Mouse (Mus musculus): ENCODE data around the gene Mib2. TPM values are rescaled to one million over a fixed set of nuclear protein-coding genes. Genes with fewer than 3 reads are reported as not detected.

Mib2 gene
- 74.7 TPM for polyA plus RNA-seq (2015; fragmentation: Illumina TruSeq; extraction: RNeasy Lipid Tissue Mini Kit (QIAGEN cat#74804); ENCODE audit: low read depth, low replicate concordance)

DNA sequence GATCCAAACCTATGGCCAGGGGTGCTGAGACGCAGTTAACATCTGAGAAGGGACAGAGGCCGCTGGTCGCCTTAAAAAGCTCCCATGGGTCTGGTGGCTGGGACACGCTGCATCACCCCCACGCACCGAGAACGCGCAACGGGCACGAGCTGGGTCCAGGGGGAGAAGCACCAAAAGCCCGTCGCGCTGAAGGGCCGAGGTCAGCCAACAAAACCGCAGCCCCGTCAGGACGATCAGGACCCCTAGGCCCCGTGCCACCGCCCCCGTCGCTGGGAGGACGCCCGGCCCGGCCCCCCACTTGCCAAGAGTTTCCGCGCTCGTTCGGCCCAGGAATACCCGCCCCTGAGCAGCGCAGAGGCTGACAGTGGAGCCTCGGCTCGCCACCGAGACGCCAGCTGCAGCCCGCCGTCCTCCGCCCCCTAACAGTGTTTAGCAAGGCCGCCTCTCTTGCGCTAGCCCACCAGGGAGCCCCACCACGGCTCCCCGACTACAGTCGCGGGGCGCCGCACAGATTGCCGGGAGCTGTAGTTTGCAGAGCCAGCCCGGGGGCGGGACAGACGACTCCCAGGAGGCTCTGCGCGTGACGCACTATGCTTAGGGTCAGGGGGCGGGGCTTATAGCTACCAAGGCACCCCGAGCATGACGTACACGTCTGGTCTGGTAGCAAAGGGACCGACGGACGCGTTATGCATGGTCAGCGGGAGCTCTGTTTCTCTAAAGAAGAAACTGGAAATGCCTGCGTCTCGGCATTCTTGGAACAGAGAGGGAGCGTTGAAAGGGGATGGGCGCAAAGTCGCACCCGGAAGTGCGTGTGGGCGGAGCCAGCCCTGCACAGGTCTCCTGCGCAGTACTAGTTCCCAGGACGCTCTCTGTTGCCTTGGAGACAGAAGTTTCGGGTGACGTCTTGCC lies at the start of gene Mib2:
TSS of gene Mib2 (minus strand) at position 510 of the 909 bp plus-strand sequence.

DNA sequence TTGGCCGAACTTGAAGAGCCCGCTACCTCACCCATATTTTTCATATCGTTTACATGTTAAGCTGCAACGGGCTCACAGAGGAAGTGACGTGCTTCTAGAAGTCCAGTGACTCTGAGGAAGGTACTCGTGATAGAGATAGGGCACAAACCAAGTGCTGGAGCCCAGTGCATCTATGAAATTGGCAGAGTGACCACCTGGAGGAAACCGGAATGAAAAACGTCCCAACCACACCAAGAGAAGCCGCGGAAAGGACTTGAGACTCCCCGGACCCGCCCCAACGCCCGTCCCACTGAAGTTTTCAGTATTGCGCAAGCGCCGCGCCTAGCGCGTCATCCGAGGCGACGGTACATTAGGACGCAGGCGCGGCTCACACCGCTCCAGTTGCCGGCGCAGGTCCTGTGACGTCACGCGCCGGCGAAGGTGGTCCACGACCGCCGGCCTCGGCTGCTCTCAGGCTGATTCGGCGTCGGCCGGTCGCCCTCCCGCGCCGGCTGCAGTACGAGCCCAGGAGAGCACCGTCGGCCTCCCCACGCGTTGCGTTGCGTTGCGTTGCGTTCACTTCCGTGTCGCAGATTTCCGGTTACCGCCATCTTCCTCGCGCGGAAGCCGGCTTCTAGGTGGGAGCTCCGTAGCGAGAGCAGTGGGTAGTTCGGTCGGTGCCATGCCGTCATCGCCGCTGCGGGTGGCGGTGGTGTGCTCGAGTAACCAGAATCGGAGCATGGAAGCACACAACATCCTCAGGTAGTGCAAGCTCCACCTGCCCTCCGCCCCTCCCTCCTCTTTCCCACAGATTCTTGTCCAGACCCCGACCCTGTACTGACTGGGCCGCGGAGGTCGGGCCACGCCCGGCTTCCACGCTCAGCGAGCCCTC lies 36.0 kb upstream of the Mib2 start, which contains the start of gene Ssu72:
TSS of gene Ssu72 (plus strand) at position 80 of the 871 bp plus-strand sequence.

DNA sequence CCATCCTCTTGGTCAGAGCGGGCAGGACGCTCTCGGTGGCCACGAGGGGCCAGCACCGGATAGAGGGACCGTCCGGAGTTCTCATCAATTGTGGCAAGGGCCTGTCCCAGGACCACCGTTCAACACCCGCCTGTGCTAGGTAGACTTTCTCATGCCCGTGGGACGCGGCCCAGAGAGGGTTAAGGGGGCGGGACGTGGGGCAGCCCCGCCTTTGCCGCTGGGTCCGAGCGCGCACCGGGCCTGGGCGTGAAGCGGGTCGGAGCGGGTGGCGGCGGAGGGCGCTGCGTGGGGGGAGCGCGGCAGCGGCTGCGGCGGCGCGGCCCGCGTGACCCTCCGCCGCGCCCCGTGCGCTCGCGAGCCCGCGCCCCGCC lies 25.1 kb upstream of the Mib2 start, which contains the start of gene Fndc10:
TSS of gene Fndc10 (plus strand) at position 232 of the 371 bp plus-strand sequence.

DNA sequence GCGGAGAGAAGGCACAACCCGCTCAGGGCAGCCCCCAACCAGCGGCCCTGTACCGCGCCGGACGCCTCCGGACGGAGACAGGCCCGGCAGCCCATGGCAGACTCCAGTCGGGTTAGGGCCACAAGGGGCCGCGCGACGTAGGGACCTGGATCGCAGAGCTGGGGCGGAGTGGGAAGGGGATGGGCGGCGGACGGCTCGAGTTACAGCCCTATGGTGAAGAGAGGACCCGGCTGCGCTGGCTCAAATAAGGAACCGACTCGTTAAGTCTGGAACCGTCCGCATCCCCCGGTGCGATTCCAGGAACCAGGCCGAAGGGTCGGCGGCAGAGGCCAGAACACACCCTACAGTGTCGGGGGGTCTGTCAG lies 15.9 kb downstream of the Mib2 start, which contains the start of gene Mmp23:
TSS of gene Mmp23 (minus strand) at position 299 of the 365 bp plus-strand sequence.

DNA sequence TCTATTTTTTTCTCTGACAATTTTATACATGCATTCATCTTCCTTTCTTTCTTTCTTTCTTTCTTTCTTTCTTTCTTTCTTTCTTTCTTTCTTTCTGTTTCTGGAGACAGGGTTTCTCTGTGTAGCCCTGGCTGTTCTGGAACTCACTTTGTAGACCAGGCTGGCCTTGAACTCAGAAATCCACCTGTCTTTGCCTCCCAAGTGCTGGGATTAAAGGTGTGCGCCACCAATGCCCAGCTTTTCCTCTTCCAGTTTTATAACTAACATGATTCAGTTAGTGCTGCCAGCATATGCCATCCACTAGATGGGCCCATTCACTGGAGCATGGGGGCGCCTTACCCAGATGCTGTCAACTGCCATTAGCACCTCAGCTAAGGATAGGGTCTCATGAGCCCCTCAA lies 23.7 kb downstream of the Mib2 start, which contains the start of gene Gm10563:
TSS of gene Gm10563 (minus strand) at position 101 of the 400 bp plus-strand sequence.

DNA sequence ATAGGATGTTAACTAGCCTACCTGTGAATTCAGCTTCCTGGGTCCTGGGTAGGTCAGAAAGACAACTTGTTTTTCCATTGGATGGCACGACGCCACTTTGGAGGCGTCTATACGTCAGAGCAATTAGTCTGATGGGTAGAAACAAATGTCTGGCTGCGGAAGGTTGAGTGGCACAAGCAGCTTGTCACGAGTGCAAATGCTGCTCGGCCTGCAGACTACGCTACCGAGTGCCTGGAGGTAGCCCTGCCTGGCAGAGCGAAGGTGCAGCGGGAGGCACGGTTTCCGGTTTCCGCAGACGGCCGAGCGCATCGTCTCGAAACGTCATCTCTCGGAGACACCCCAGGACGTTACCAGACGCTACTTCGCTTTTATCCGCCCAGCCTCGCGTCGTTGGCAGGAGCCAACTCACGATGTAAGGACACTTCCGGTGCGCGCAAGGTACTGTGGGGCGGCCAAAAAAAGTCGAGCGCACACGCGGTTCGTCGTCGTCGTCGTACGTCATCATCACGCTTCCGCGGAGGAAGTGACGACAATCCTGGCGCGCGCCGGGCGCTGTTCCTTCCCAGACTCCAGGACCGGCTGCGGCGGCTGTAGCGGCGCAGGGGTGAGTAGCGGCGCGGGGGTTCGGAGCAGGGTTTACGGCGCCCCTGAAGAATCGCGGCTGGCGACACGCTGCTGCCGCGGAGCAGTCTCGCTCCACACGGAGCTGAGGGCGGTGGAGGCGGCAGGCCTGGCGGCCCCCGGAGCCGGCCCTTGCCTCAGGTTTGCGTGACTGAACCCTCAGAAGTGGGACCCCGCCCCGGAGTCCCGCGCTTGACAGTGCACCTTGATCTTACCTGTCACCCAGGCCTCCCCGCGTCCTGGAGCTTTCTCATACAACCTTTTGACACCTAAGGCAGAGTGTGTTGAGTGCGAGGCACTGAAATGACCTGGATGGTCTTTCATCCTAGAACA lies 44.4 kb downstream of the Mib2 start, which contains the start of gene Cdk11b:
TSS of gene Cdk11b (plus strand) at position 517 of the 954 bp plus-strand sequence.

Other genes starting within 250 kb of the Mib2 start
- gene Tmem52, start 200.1 kb downstream of the Mib2 start, polyA plus RNA-seq (2015; fragmentation: Illumina TruSeq; extraction: RNeasy Lipid Tissue Mini Kit (QIAGEN cat#74804); ENCODE audit: low read depth, low replicate concordance), result 1.1 TPM
- 592 TPM for gene Gnb1, start 177.8 kb downstream of the Mib2 start, polyA plus RNA-seq (2015; fragmentation: Illumina TruSeq; extraction: RNeasy Lipid Tissue Mini Kit (QIAGEN cat#74804); ENCODE audit: low read depth, low replicate concordance)
- 56.7 TPM for gene Nadk, start 106.8 kb downstream of the Mib2 start, polyA plus RNA-seq (2015; fragmentation: Illumina TruSeq; extraction: RNeasy Lipid Tissue Mini Kit (QIAGEN cat#74804); ENCODE audit: low read depth, low replicate concordance)
- 19.6 TPM for gene Slc35e2, start 67.8 kb downstream of the Mib2 start, polyA plus RNA-seq (2015; fragmentation: Illumina TruSeq; extraction: RNeasy Lipid Tissue Mini Kit (QIAGEN cat#74804); ENCODE audit: low read depth, low replicate concordance)
- 61.1 TPM for gene Cdk11b, start 44.3 kb downstream of the Mib2 start, polyA plus RNA-seq (2015; fragmentation: Illumina TruSeq; extraction: RNeasy Lipid Tissue Mini Kit (QIAGEN cat#74804); ENCODE audit: low read depth, low replicate concordance)
- not detected for gene Gm10563, start 23.8 kb downstream of the Mib2 start, polyA plus RNA-seq (2015; fragmentation: Illumina TruSeq; extraction: RNeasy Lipid Tissue Mini Kit (QIAGEN cat#74804); ENCODE audit: low read depth, low replicate concordance)
- gene Mmp23, start 15.8 kb downstream of the Mib2 start, polyA plus RNA-seq (2015; fragmentation: Illumina TruSeq; extraction: RNeasy Lipid Tissue Mini Kit (QIAGEN cat#74804); ENCODE audit: low read depth, low replicate concordance), result 2.3 TPM
- gene Fndc10, start 25.1 kb upstream of the Mib2 start, polyA plus RNA-seq (2015; fragmentation: Illumina TruSeq; extraction: RNeasy Lipid Tissue Mini Kit (QIAGEN cat#74804); ENCODE audit: low read depth, low replicate concordance), result 23.6 TPM
- 141 TPM for gene Ssu72, start 35.6 kb upstream of the Mib2 start, polyA plus RNA-seq (2015; fragmentation: Illumina TruSeq; extraction: RNeasy Lipid Tissue Mini Kit (QIAGEN cat#74804); ENCODE audit: low read depth, low replicate concordance)
- gene Tmem240, start 65.6 kb upstream of the Mib2 start, polyA plus RNA-seq (2015; fragmentation: Illumina TruSeq; extraction: RNeasy Lipid Tissue Mini Kit (QIAGEN cat#74804); ENCODE audit: low read depth, low replicate concordance), result 47.3 TPM
- gene Atad3a, start 91.9 kb upstream of the Mib2 start, polyA plus RNA-seq (2015; fragmentation: Illumina TruSeq; extraction: RNeasy Lipid Tissue Mini Kit (QIAGEN cat#74804); ENCODE audit: low read depth, low replicate concordance), result 50.0 TPM
- gene Vwa1, start 105.5 kb upstream of the Mib2 start, polyA plus RNA-seq (2015; fragmentation: Illumina TruSeq; extraction: RNeasy Lipid Tissue Mini Kit (QIAGEN cat#74804); ENCODE audit: low read depth, low replicate concordance), result 23.2 TPM
- gene Tmem88b, start 116.7 kb upstream of the Mib2 start, polyA plus RNA-seq (2015; fragmentation: Illumina TruSeq; extraction: RNeasy Lipid Tissue Mini Kit (QIAGEN cat#74804); ENCODE audit: low read depth, low replicate concordance), result 62.7 TPM
- gene Ankrd65, start 121.2 kb upstream of the Mib2 start, polyA plus RNA-seq (2015; fragmentation: Illumina TruSeq; extraction: RNeasy Lipid Tissue Mini Kit (QIAGEN cat#74804); ENCODE audit: low read depth, low replicate concordance), result not detected
- 214 TPM for gene Mrpl20, start 133.7 kb upstream of the Mib2 start, polyA plus RNA-seq (2015; fragmentation: Illumina TruSeq; extraction: RNeasy Lipid Tissue Mini Kit (QIAGEN cat#74804); ENCODE audit: low read depth, low replicate concordance)
- 66.1 TPM for gene Ccnl2, start 143.3 kb upstream of the Mib2 start, polyA plus RNA-seq (2015; fragmentation: Illumina TruSeq; extraction: RNeasy Lipid Tissue Mini Kit (QIAGEN cat#74804); ENCODE audit: low read depth, low replicate concordance)
- 148 TPM for gene Aurkaip1, start 162.1 kb upstream of the Mib2 start, polyA plus RNA-seq (2015; fragmentation: Illumina TruSeq; extraction: RNeasy Lipid Tissue Mini Kit (QIAGEN cat#74804); ENCODE audit: low read depth, low replicate concordance)
- gene Mxra8, start 170.5 kb upstream of the Mib2 start, polyA plus RNA-seq (2015; fragmentation: Illumina TruSeq; extraction: RNeasy Lipid Tissue Mini Kit (QIAGEN cat#74804); ENCODE audit: low read depth, low replicate concordance), result 6.2 TPM
- gene Dvl1, start 178.2 kb upstream of the Mib2 start, polyA plus RNA-seq (2015; fragmentation: Illumina TruSeq; extraction: RNeasy Lipid Tissue Mini Kit (QIAGEN cat#74804); ENCODE audit: low read depth, low replicate concordance), result 77.2 TPM
- gene Tas1r3, start 194.2 kb upstream of the Mib2 start, polyA plus RNA-seq (2015; fragmentation: Illumina TruSeq; extraction: RNeasy Lipid Tissue Mini Kit (QIAGEN cat#74804); ENCODE audit: low read depth, low replicate concordance), result 0.19 TPM
- 17.8 TPM for gene Cptp, start 200.2 kb upstream of the Mib2 start, polyA plus RNA-seq (2015; fragmentation: Illumina TruSeq; extraction: RNeasy Lipid Tissue Mini Kit (QIAGEN cat#74804); ENCODE audit: low read depth, low replicate concordance)
- gene Ints11, start 200.3 kb upstream of the Mib2 start, polyA plus RNA-seq (2015; fragmentation: Illumina TruSeq; extraction: RNeasy Lipid Tissue Mini Kit (QIAGEN cat#74804); ENCODE audit: low read depth, low replicate concordance), result 36.3 TPM
- 37.8 TPM for gene Pusl1, start 222.6 kb upstream of the Mib2 start, polyA plus RNA-seq (2015; fragmentation: Illumina TruSeq; extraction: RNeasy Lipid Tissue Mini Kit (QIAGEN cat#74804); ENCODE audit: low read depth, low replicate concordance)
- 74.8 TPM for gene Acap3, start 222.6 kb upstream of the Mib2 start, polyA plus RNA-seq (2015; fragmentation: Illumina TruSeq; extraction: RNeasy Lipid Tissue Mini Kit (QIAGEN cat#74804); ENCODE audit: low read depth, low replicate concordance)

Data from brain, adult 10 weeks (tissue).